Mouse (Mus musculus): ENCODE results near the gene Zscan12. TPM values are rescaled to one million over a fixed set of nuclear protein-coding genes. Genes with fewer than 3 reads are reported as not detected.
"Not testable (repeated sequence)": the region's sequence is repeated elsewhere in the genome, so short reads cannot be mapped to it uniquely, and the experiment has no call there.

Gene Zscan12
- total RNA-seq (2021): 1 to 10 TPM; 8.0 to 8.5 TPM

DNA sequence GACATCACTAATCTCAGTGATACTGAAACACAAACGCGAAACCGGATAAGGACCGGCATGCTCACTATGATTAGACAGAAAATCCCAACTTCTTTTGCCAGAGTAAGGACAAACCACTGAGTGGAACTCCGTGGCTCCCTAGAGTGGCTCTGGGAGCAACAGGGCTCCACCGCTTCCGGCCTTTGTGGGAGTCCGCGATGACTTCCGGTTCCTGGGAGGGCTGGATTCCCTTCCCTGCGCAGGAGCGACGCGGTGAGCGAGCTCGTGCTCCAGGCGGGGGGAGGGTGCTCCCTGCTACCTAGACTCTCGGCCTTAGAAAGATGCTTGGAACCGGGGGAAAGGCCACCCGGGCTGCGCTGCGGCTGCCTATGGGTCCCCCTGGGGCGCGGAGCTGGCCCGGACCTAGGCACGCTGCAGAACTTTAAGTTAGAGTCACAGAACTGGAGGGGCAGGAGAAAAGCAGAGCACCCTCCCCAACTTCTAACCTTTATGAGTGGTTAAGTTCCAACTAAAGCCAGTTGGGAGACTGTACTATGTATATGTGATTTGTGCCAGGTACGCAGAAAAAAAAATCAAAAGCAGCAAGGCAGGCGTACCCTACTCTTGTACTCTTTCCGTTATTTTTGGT, at the start of gene Zscan12:
Gene Zscan12 (plus strand): TSS at position 200 of the 628 bp plus-strand sequence.
- intact Hi-C loops (cut with DNase I): loop anchor here (5.0 kb wide), 1 partner anchor 40 kb away; the partner anchor contains the start of gene Zkscan3

DNA sequence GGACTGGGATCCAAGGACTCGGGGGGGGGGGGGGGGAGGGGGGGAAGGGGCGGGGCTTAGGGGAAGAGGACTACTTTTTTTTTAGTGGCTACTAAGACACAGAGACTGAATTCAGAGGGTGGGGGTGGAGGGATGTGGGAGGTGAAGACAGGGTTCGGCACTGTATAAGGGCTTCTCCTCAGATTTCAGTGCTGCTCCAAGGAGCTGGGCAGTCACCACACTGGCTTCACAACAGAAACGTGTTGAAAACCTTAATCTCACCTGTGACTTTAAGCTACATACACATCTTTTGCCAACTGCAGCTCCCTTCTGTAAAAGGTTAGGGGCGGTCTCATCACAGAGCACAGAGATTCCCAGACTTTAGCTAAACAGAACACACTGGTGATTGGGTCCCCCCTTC, 49.8 kb upstream of the Zscan12 start:
- no peak for DNase-seq (ENCODE audit: extremely low spot score in 1 of 2, low spot score in 2 of 2)
- intact Hi-C loops (cut with DNase I): no loop called here

More for the DNA sequence above, at the start of gene Zscan12:
- peak; percentile 85 to 93 for DNase-seq (ENCODE audit: extremely low spot score in 1 of 2, low spot score in 2 of 2)

DNA sequence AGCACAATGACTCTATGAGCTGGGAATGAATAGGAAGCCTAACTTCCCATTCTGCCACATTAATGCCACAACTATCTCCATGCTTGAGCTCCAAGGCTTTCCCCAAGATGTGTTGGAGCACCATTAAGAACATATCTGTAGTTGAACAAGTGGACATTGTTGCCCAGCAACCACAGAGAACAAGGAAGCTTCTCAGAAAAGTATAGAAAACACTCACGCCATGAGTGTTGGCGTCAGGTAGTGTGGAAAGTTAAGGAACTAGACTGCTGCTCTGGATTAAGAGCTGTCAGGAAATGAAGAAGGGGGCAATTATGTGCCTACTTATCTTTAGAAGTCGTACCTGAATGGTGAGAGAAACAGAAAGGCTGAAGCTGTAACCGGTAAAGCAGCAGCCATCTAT, 48.7 kb upstream of the Zscan12 start:
- intact Hi-C loops (cut with DNase I): no loop called here
- no peak for DNase-seq (ENCODE audit: extremely low spot score in 1 of 2, low spot score in 2 of 2)

DNA sequence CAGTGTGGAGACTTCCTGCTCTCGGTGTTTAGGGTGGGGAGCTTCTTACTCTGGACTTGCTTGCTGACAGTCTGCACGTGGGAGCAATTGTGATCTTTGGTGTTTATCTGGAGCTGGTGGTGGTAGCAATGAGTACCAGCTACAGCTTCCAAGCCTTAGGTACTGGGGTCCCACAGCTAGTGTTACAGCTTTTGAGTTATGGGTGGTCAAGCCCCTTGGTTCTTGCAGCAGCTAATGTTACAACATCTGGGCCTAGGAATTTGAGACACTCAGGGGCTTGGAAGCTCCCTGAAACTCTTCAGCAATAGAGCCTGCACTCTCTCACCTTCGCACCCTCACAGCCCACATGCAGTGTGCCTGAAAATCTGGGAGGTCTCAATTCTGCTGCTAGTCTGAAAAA, 42.4 kb upstream of the Zscan12 start:
- no peak for DNase-seq (ENCODE audit: extremely low spot score in 1 of 2, low spot score in 2 of 2)
- intact Hi-C loops (cut with DNase I): loop anchor here (5.0 to 10.0 kb wide), 2 partner anchors 43 to 1025 kb away; no protein-coding TSS in a partner anchor

DNA sequence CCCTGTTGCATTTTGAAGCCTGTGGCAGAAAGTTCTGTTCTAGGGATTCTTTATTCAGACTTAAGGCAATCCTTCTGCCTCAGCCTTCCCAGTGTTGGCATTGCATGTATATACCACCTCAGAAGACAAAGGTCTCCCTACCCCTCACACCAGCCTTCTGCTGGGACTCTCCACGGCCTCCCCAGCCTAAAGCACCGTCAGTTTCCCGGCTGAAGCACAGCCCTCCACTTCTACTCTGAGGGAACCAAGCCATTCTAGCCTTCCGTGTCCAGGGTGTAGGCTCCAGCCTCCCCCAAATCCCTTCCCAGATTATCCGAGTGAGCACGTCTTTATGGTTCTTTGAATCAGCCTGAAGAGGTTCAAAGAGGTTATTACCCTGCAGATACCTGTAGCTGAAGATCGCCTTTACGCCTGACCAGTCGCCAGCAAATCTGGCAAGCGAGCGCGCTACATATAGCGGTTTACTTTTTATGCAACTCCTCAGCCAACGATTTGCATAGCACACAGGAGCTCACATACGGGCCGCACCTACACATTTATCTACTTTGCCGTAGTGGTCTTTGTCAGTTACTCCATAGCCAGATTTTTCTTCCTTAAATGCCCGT, 40.6 kb upstream of the Zscan12 start:
- intact Hi-C loops (cut with DNase I): loop anchor here (5.0 to 10.0 kb wide), 2 partner anchors 45 to 1027 kb away; no protein-coding TSS in a partner anchor
- peak in 1 of 2 experiments; percentile 9 for DNase-seq (ENCODE audit: extremely low spot score in 1 of 2, low spot score in 2 of 2)

DNA sequence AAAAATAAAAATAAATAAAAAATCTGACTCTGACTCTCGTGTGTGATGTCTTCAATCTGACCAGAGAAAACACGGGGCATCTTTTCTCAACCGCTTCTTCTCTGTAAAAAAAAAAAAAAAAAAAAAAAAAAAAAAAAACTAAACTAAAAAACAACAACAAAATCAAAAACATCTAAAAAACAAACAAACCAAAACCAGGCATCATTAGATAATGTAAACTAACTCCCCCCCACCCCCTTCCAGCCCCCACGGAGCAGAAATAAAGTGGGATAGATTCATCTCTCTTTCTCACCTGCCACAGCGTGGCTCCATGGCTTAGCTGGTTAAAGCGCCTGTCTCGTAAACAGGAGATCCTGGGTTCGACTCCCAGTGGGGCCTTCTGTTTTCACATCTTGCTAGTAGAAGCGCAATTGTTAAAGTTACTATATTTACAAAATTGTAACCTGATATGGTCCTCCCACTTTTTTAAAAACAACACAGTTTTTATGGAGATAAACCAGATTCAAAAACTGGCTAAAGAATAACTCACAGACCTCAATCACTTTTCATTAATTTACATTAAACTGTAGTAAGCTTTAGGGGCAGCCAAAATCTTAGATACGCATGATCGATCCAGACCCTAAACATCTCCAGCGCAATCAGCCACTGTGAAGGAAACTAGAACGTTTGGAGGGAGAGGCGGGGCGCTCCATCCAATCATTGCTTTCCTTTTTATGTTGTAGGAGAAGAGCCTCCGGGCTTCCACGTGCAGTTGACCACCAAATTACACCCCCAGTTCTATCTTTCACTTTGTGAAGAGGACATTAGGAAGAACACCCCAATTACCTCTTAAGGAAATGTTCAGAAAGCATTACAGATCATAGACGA, 39.9 kb upstream of the Zscan12 start:
- intact Hi-C loops (cut with DNase I): loop anchor here (5.0 to 10.0 kb wide), 2 partner anchors 45 to 1028 kb away; no protein-coding TSS in a partner anchor
- DNase-seq (ENCODE audit: extremely low spot score in 1 of 2, low spot score in 2 of 2): peak; percentile 50 to 67

DNA sequence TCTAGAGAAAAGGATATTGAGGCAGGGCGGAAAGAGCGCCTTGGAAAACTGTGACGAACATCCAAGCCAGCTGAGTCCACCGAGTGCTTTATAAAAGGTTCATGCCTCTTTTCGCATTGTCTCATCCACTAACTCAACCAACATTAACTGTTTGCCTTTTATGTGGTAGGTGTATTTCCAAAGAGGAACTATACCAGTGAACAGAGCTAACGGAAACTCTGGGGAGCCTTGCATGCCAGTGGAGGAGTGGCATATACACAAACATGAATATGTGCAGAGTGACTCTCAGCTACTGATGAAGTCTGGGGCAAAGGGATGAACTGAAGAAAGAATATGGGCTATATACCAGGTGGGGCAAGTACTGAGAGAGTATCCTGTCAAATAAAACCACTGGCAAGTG, 39.2 kb upstream of the Zscan12 start:
- intact Hi-C loops (cut with DNase I): loop anchor here (5.0 to 10.0 kb wide), 2 partner anchors 46 to 1029 kb away; no protein-coding TSS in a partner anchor
- no peak for DNase-seq (ENCODE audit: extremely low spot score in 1 of 2, low spot score in 2 of 2)

DNA sequence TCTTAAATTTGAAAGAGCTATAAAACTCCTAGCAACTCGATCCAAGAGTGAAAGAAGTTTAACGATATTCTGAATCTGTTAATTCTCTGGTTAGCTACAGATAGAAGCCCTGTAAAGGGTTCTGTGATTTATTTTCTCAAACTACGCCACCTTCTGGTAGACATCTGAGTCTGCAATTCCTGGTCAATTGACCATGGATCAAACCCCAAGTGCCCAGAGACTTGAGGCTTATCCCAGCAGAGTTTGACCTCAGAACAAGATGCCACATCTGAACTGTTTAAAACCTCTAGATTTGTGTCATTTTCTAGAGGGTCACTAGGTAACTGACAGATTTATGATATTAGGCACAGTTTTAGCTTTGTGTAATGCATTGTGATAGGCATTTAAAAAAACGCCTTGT, 36.4 kb upstream of the Zscan12 start:
- intact Hi-C loops (cut with DNase I): loop anchor here (2.0 to 10.0 kb wide), 3 partner anchors 125 to 1031 kb away; no protein-coding TSS in a partner anchor
- DNase-seq (ENCODE audit: extremely low spot score in 1 of 2, low spot score in 2 of 2): no peak

DNA sequence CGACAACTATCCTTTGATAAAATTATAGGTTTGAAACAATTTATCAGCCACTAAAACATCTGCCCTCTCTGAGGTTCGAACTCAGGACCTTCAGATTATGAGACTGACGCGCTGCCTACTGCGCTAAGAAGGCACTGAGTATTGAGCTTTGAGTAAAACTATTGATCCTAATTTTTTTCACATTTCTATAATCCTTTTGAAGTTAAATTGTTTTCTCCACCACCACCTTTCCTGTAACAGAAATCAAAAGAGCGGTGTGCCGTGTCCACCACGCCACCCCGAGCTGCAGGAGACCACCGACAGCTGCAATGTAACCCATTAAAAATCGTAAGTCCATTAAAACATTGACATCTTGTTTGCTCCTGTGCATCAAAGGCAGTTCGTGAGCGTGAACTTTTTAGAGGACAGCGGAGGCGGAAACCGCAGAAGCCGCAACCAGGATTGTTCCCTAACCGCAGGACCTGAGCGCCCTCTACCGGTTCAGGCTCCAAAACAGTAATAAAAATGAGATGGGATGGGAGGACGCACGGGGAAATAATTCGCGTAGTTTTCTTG, 35.9 kb upstream of the Zscan12 start:
- peak; percentile 72 to 87 for DNase-seq (ENCODE audit: extremely low spot score in 1 of 2, low spot score in 2 of 2)
- intact Hi-C loops (cut with DNase I): loop anchor here (2.0 to 10.0 kb wide), 3 partner anchors 126 to 1032 kb away; no protein-coding TSS in a partner anchor

DNA sequence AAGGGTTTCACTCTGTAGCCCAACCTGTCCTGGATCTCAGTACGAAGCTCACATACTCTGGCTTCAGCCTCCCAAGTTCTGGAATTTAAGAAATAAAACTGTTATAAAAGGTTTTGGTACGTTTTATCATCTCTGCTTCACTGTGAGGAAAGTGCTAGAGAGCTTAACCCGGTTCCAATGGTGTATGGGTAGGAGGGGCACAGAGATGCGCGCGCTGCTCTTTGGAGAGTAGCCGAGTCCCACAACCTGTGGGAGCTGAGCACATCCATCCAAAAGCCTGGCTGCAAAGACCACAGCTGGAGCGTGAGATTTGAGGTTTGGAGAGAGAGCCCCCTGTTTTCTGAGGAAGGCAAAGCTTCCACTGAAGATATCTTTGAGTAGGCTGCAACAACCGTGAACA, 35.2 kb upstream of the Zscan12 start:
- DNase-seq (ENCODE audit: extremely low spot score in 1 of 2, low spot score in 2 of 2): peak; percentile 5 to 30
- intact Hi-C loops (cut with DNase I): loop anchor here (2.0 to 10.0 kb wide), 3 partner anchors 127 to 1033 kb away; no protein-coding TSS in a partner anchor

DNA sequence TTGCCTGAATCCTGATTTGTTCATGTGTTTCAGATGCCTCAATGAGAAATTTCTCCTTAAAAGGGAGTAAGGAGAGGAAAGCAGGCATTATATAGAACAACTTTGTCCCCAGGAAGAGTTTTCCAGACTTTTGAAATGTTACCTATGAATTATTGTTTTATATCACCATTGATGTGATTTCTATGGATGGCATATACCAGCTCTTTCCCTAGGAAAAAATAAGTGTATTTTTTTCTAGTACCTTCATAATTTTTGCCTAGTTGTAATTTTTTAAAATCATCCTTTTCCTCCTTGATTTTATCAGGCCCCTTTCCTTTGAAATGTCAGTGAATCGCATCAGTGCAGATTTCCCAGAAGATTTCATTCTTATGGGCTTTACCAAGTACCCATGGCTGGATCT, 16.0 kb upstream of the Zscan12 start, which contains the start of gene Olfr1367:
Gene Olfr1367 (plus strand): TSS at position 301 of the 400 bp plus-strand sequence.
- intact Hi-C loops (cut with DNase I): no loop called here
- no peak for DNase-seq (ENCODE audit: extremely low spot score in 1 of 2, low spot score in 2 of 2)

DNA sequence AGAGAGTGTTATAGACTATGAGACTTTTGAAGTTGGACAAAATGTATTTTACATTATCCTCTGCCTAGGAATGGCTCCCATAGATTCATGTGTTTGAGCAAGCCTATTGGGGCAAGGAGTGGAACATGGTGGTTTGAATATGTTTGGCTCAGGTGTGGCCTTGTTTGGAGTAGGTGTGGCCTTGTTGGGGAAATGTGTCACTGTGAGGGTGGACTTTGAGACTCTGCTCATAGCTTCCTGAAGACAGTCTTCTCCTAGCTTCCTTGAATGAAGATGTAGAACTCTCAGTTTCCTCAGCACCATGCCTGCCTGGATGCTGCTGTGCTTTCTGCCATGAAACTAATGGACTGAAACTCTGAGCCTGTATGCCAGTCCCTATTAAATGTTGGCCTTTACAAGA, 12.0 kb upstream of the Zscan12 start:
- no peak for DNase-seq (ENCODE audit: extremely low spot score in 1 of 2, low spot score in 2 of 2)
- intact Hi-C loops (cut with DNase I): no loop called here

DNA sequence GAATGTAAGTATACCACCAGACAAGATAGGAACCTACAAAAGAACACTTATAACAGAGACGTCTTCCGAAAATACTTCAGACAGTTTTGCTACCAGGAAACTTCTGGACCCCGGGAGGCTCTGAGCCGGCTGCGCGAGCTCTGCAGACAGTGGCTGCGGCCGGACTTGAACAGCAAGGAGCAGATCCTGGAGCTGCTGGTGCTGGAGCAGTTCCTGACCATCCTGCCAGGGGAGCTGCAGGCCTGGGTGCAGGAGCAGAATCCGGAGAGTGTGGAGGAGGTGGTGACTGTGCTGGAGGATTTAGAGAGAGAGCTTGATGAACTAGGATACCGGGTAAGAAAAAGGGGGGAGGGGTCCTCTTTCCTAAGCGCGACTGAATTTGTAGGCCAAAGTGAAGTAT, 1.1 kb downstream of the Zscan12 start:
- intact Hi-C loops (cut with DNase I): loop anchor here (5.0 kb wide), 1 partner anchor 39 kb away; the partner anchor contains the start of gene Zkscan3
- peak in 1 of 2 experiments; percentile 25 for DNase-seq (ENCODE audit: extremely low spot score in 1 of 2, low spot score in 2 of 2)

DNA sequence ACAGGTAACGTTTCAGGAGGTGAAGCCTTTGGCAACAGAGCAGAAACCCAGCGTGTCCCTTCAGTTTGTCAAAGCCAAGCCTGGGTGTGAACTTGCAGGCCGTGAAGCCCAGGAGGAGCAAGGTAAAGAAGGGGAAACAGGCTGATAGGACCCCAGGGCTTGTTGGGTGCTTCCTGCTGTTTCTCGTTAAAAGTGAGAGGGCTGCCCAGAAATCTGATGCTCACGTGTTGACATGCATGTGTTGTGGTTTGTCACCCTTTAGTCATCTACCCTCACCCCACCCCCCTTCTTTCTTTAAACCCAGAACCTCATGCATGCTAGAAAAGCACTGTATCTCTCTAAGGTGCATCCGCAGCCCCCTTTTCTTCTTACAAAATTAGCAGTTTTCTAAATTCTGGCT, 4.0 kb downstream of the Zscan12 start:
- intact Hi-C loops (cut with DNase I): no loop called here
- DNase-seq (ENCODE audit: extremely low spot score in 1 of 2, low spot score in 2 of 2): no peak

DNA sequence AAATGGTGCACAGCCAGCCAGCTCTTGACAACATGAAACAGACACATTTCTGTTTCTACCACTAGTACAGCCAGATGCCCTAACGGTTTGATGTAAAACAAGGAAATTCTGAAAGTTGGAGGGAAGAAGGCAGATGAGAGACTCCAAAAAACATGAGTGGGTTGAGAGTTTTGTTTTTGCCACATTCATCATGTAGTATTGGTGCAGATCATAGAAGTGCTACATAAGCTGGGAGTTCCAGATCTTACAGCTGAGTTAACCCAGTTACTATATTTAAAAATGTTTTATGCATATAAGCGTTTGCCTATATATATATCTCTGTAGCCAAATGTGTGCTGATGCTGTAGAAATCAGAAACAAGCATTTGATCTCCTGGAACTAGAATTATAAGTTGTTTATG, 10.1 kb downstream of the Zscan12 start:
- intact Hi-C loops (cut with DNase I): no loop called here
- DNase-seq (ENCODE audit: extremely low spot score in 1 of 2, low spot score in 2 of 2): no peak

DNA sequence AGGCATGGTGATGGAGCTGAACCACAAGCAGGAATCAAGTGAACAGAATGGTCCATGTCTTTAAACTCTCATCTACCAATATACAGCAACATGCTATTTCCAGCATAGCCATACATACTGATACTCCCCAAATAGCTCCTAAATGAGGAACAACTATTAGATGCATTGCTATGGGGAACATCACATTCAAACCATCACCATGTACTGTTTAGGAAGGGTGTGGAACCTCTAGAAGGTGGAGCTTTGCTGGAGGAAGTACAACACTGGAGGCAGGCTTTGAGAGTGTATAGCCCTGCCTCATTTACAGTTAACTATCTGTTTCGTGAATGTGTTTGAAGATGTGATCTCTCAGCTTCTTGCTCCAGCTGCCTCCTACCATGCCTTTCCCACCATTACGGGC, 15.2 kb downstream of the Zscan12 start:
- no peak for DNase-seq (ENCODE audit: extremely low spot score in 1 of 2, low spot score in 2 of 2)
- intact Hi-C loops (cut with DNase I): no loop called here

DNA sequence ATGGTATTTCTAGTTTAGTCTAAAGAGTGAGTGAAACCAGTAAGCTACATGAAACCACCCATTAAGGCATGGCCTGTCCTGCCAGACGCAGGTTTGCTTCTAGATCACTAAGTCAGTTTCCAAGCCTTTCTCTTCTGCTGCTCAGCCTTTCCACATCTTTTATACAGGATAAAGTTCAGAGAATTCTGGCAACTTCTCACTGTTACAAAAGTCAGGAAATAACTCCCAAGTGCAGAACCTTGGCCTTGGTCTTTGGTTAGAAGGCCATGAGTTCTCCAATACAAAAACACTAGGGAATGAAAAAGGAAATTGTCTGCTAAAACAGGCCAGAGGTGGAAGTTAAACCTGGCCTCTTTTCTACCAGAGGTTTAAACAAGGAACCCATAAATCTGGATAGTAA, 32.6 kb downstream of the Zscan12 start:
- no peak for DNase-seq (ENCODE audit: extremely low spot score in 1 of 2, low spot score in 2 of 2)
- intact Hi-C loops (cut with DNase I): no loop called here

DNA sequence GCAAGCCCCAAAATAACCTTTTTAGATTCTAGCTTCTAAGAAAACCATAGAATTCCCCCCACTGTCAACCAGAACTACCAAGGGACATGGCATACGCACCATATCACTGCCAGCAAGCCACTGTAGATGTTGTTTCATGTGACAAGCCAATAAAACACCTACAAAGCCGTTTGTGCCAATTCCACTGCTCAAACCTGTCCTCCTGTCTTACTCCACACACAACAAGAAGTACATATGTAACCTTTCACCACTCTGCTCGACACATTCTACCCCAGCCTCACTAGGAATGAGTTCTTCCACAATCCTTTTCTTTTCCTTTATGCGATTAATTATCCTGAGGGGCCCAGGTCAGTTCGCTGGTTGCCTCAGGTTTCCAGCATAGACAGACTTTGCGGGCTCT, 33.0 kb downstream of the Zscan12 start:
- intact Hi-C loops (cut with DNase I): no loop called here
- DNase-seq (ENCODE audit: extremely low spot score in 1 of 2, low spot score in 2 of 2): no peak

DNA sequence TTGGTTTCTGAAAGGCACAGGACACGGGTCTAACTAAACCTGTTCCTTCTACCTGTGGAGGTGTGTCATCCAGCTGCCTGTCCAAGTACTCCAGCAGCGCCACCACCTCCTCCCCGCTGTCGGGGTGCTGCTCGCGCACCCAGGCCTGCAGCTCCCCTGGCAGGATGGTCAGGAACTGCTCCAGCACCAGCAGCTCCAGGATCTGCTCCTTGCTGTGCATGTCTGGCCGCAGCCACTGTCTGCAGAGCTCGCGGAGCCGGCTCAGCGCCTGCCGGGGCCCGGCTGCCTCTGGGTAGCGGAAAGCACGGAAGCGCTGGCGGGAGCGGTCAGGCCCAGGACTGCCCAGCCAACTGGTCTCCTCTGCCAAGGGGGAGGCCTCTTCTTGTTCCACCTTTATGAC, 33.4 kb downstream of the Zscan12 start:
- intact Hi-C loops (cut with DNase I): not testable (repeated sequence)
- peak in 1 of 2 experiments; percentile 36 for DNase-seq (ENCODE audit: extremely low spot score in 1 of 2, low spot score in 2 of 2)

Data from left cerebral cortex, postnatal 10 days (tissue).